Mouse (Mus musculus) neural tube, embryonic 14.5 days (tissue): ENCODE measurements at regions not wholly inside any gene's neighbourhood (a gene's known extent, or its start where the extent isn't known, plus 50 kb on each side); places are given as distances from the start of the nearest gene placed in this dataset.

Source experiments
- ATAC-seq: fragments of 200-750 bp; cut with Nextera tagmentation; 2 replicates; pipeline ENCODE4 v1.8.0; 2017; ENCODE audit warnings: low read depth, mild to moderate bottlenecking, moderate TSS enrichment, moderate library complexity
- H3K27ac ChIP-seq: fragments of 300-500 bp; sonication (generic); 2 replicates; pipeline ENCODE4 v1.5.1; 2014; ENCODE audit warnings: low read depth, mild to moderate bottlenecking, control low read depth, low read length, moderate library complexity, mixed read lengths
- H3K27me3 ChIP-seq: fragments of 300-500 bp; sonication (generic); 2 replicates; pipeline ENCODE4 v1.6.1; 2014; ENCODE audit warnings: low read length; ENCODE audit not compliant: control insufficient read depth, insufficient read depth
- H3K36me3 ChIP-seq: fragments of 300-500 bp; sonication (generic); 2 replicates; pipeline ENCODE4 v1.6.1; 2014; ENCODE audit warnings: low read length, mixed read lengths; ENCODE audit not compliant: control insufficient read depth, insufficient read depth
- H3K4me1 ChIP-seq: fragments of 300-500 bp; sonication (generic); 2 replicates; pipeline ENCODE4 v1.6.1; 2014; ENCODE audit warnings: low read length; ENCODE audit not compliant: control insufficient read depth, insufficient read depth
- H3K4me2 ChIP-seq: fragments of 300-500 bp; sonication (generic); 2 replicates; pipeline ENCODE4 v1.6.1; 2014; ENCODE audit warnings: mild to moderate bottlenecking, low read depth, low read length, control low read depth
- H3K4me3 ChIP-seq: fragments of 300-500 bp; sonication (generic); 2 replicates; pipeline ENCODE4 v1.5.1; 2014; ENCODE audit warnings: low read depth, low read length, control low read depth, mixed read lengths
- H3K9ac ChIP-seq: fragments of 300-500 bp; sonication (generic); replicated peaks from 2 replicates; pipeline ENCODE4 v1.6.1; 2014; ENCODE audit warnings: low read depth, mild to moderate bottlenecking, control low read depth, low read length, mixed read lengths
- H3K9me3 ChIP-seq: fragments of 300-500 bp; sonication (generic); 2 replicates; pipeline ENCODE4 v1.6.1; 2016; ENCODE audit warnings: low read length; ENCODE audit not compliant: control insufficient read depth
- WGBS: fragments of 180-500 bp; shearing (Covaris S2); extraction: QIAGEN DNeasy Blood & Tissue Kit; methylation state at CpG from one replicate; pipeline ENCODE4 v1.1.7; 2014; 5-methylcytosine and 5-hydroxymethylcytosine counted together

DNA sequence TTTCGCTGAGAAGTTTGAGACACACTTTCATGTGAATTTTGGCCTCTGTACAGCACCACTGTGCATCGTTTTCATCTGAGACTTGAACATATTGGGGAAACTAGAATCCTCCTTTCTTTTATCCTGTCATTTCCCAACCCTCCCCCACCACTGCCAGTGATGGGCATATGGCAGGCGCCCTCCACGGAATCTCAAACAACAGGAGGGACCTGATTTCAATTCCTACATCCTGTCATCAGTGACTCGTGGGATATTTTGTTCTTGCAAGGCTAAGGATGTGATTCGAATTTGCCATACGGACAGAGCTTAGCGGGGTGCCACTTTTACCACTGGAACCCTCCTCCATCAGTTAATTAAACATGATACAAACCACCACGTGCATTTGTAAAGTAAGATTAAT, 60.9 kb upstream of the Etaa1 start:
- WGBS = 8% methylated on average over 9 of the region's 9 CpGs
- ATAC-seq = peak; percentile 32; the same call in 1 of the 2 replicates
- H3K4me2 ChIP-seq = no peak overlapping the region

DNA sequence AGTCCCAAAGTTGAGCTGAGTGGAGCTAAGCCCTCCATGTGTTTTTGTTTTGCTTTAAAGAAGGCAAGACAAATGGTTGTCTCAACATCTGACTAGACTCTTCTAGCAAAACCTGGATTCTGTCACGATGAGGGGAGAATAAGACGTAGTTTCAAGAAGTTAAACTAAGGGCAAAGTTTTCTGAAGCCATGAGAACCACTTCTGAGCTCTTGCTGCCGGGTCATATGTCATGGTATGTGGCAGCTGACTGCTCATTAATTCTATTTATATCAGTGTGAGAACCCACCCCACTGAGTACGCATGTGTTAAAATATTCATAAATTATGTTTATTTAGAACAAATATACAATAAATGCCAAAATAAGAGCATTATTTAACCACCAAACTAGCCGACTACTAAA, 58.4 kb upstream of the Etaa1 start:
- ATAC-seq = no peak
- no peaks in the 10 kb centered on the region for H3K9me3 ChIP-seq
- H3K4me3 ChIP-seq = no peak overlapping the region

More for the DNA sequence above, 60.9 kb upstream of the Etaa1 start:
- peaks cover 2% of the 10 kb centered on the region; the same call in 1 of the 2 replicates for H3K4me1 ChIP-seq
- H3K36me3 ChIP-seq = no peaks in the 10 kb centered on the region
- no peak overlapping the region for H3K4me3 ChIP-seq
- no peaks in the 10 kb centered on the region for H3K27me3 ChIP-seq
- no peaks in the 10 kb centered on the region for H3K9me3 ChIP-seq
- no peak overlapping the region for H3K9ac ChIP-seq
- H3K27ac ChIP-seq = no peak overlapping the region

DNA sequence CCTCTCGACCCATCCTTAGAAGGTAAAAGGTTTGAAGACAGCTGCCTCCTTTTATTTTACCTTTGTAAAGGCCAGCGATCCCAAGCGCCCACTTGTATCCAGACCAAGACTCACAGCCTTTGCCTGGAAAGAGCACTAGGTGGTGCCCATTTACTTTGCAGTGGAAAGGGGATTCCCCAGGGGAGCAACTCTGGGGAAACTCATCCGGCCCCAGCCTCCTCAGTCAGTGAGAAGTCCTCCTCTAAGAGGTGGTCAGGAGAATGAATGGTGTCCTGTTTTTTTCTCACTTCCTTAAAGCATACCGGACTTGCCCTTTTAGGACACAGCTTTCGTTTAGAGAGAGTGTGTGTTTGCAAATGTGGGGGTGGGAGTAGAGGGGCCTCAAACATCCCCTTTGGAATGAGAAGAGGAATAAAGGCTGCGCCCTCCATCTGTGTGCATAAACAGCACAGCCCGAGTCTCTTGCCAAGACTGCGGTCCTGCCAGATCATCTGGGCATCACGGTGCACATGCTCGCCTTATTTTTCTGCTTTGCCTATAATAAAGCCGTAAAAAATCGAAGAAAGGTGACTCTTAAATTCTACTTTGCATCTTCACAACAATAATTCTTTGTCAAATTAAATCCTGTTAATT, 57.5 kb upstream of the Etaa1 start:
- Histone ChIP-seq H3K27ac (0 out of 2 replicates have a peak overlapping the region, but pooled peaks have one; percentile 45), H3K9ac (no peak overlapping the region), H3K4me2 (peak overlapping the region; percentile 26; the same call in 1 of the 2 replicates), H3K4me1 (peaks cover 2% of the 10 kb centered on the region; the same call in 1 of the 2 replicates), H3K27me3 (no peaks in the 10 kb centered on the region), H3K9me3 (no peaks in the 10 kb centered on the region), H3K36me3 (no peaks in the 10 kb centered on the region), H3K4me3 (no peak overlapping the region)
- WGBS = 4% methylated on average over 13 of the region's 13 CpGs
- peak; percentile 93 for ATAC-seq

More for the DNA sequence above, 58.4 kb upstream of the Etaa1 start:
- Histone ChIP-seq H3K36me3 (no peaks in the 10 kb centered on the region), H3K27me3 (no peaks in the 10 kb centered on the region), H3K27ac (no peak overlapping the region), H3K4me1 (peaks cover 2% of the 10 kb centered on the region; the same call in 1 of the 2 replicates), H3K4me2 (no peak overlapping the region), H3K9ac (no peak overlapping the region)
- 31% methylated on average over 5 of the region's 5 CpGs for WGBS

DNA sequence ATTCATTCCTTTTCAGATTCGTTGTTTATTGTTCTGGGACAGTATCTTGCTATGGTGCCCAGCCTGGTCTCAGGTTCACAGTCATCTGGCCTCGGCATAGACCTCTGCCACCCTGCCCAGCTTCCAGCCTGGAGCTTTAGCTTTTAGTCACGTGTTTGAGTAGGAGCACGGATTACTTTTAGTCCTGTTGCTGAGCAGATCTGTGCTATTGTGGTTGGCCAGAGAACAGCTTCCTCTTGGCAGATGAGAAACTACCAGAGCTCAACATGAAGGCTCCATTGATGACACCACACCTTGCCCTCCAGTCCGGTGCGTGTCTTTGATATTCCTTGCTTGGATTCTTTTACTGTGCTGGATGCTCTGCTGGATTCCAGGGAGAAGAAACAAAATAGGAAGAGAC, 54.5 kb upstream of the Etaa1 start:
- Histone ChIP-seq H3K9me3 (no peaks in the 10 kb centered on the region), H3K4me1 (no peaks in the 10 kb centered on the region), H3K4me2 (no peak overlapping the region), H3K27me3 (no peaks in the 10 kb centered on the region), H3K27ac (no peak overlapping the region), H3K36me3 (no peaks in the 10 kb centered on the region), H3K9ac (no peak overlapping the region), H3K4me3 (no peak overlapping the region)
- no peak for ATAC-seq
- WGBS = 85% methylated on average over 6 of the region's 6 CpGs
